Mouse (Mus musculus) urinary bladder, postnatal 10 days (tissue): ENCODE measurements at regions not wholly inside any gene's neighbourhood (a gene's known extent, or its start where the extent isn't known, plus 50 kb on each side); places are given as distances from the start of the nearest gene placed in this dataset.

Experiments used
- DNase-seq: peaks from one replicate; pipeline ENCODE4 v3.0.0; 2022; ENCODE audit warnings: low spot score

- no peak for DNase-seq
These were observed 121.2 kb upstream of the Pkdcc start for GRCm38 (mm10) chr17:83093862-83094261.

GRCm38 (mm10) chr17:83096451-83096850 lies 118.6 kb upstream of the Pkdcc start:
- DNase-seq: no peak

GRCm38 (mm10) chr17:83097998-83098397 lies 117.1 kb upstream of the Pkdcc start:
- DNase-seq: no peak

GRCm38 (mm10) chr17:83098679-83099413 lies 116.2 kb upstream of the Pkdcc start:
- no peak for DNase-seq

- no peak for DNase-seq
These were observed 114.1 kb upstream of the Pkdcc start for GRCm38 (mm10) chr17:83101035-83101434.

- no peak for DNase-seq
These were observed 113.3 kb upstream of the Pkdcc start for GRCm38 (mm10) chr17:83101756-83102155.

- no peak for DNase-seq
These were observed 112.2 kb upstream of the Pkdcc start for GRCm38 (mm10) chr17:83102675-83103412.

- DNase-seq: no peak
These were observed 106.9 kb upstream of the Pkdcc start for GRCm38 (mm10) chr17:83108151-83108550.

- DNase-seq: no peak
These were observed 105.2 kb upstream of the Pkdcc start for GRCm38 (mm10) chr17:83109792-83110440.

- DNase-seq: no peak
These were observed 104.5 kb upstream of the Pkdcc start for GRCm38 (mm10) chr17:83110556-83110955.

- no peak for DNase-seq
These were observed 99.9 kb upstream of the Pkdcc start for GRCm38 (mm10) chr17:83115146-83115545.

- DNase-seq: no peak
These were observed 99.1 kb upstream of the Pkdcc start for GRCm38 (mm10) chr17:83115832-83116480.

GRCm38 (mm10) chr17:83120665-83121232 lies 94.3 kb upstream of the Pkdcc start:
- DNase-seq: no peak

GRCm38 (mm10) chr17:83122525-83123280 lies 92.4 kb upstream of the Pkdcc start:
- no peak for DNase-seq

- DNase-seq: no peak
These were observed 90.0 kb upstream of the Pkdcc start for GRCm38 (mm10) chr17:83125057-83125456.

- DNase-seq: no peak
These were observed 87.2 kb upstream of the Pkdcc start for GRCm38 (mm10) chr17:83127842-83128241.

- no peak for DNase-seq
These were observed 86.1 kb upstream of the Pkdcc start for GRCm38 (mm10) chr17:83128843-83129544.

GRCm38 (mm10) chr17:83129658-83130057 lies 85.4 kb upstream of the Pkdcc start:
- no peak for DNase-seq

- no peak for DNase-seq
These were observed 81.9 kb upstream of the Pkdcc start for GRCm38 (mm10) chr17:83133201-83133600.

- DNase-seq: no peak
These were observed 79.5 kb upstream of the Pkdcc start for GRCm38 (mm10) chr17:83135441-83136120.
